Mouse (Mus musculus) intestine, embryonic 15.5 days (tissue): ENCODE data around the gene Pakap. TPM values are rescaled to one million over a fixed set of nuclear protein-coding genes. Genes with fewer than 3 reads are reported as not detected.

Experiments used
- ATAC-seq: fragments of 200-750 bp; cut with Nextera tagmentation; 2 replicates; pipeline ENCODE4 v1.8.0; 2017; ENCODE audit warnings: moderate TSS enrichment, moderate library complexity
- H3K27ac ChIP-seq: fragments of 300-500 bp; sonication (generic); 2 replicates; pipeline ENCODE4 v1.5.1; 2015; ENCODE audit warnings: mild to moderate bottlenecking, inconsistent platforms
- H3K27me3 ChIP-seq: fragments of 300-500 bp; sonication (generic); replicated peaks from 2 replicates; pipeline ENCODE4 v1.6.1; 2015; ENCODE audit warnings: inconsistent platforms
- H3K36me3 ChIP-seq: fragments of 300-500 bp; sonication (generic); 2 replicates; pipeline ENCODE4 v1.6.1; 2015; ENCODE audit warnings: inconsistent platforms
- H3K4me1 ChIP-seq: fragments of 300-500 bp; sonication (generic); replicated peaks from 2 replicates; pipeline ENCODE4 v1.6.1; 2015; ENCODE audit warnings: inconsistent platforms
- H3K4me2 ChIP-seq: fragments of 300-500 bp; sonication (generic); replicated peaks from 2 replicates; pipeline ENCODE4 v1.6.1; 2015; ENCODE audit warnings: mild to moderate bottlenecking, inconsistent platforms
- H3K4me3 ChIP-seq: fragments of 300-500 bp; sonication (generic); replicated peaks from 2 replicates; pipeline ENCODE4 v1.5.1; 2015; ENCODE audit warnings: inconsistent platforms
- H3K9ac ChIP-seq: fragments of 300-500 bp; sonication (generic); 2 replicates; pipeline ENCODE4 v1.6.1; 2015; ENCODE audit warnings: inconsistent platforms
- H3K9me3 ChIP-seq: fragments of 300-500 bp; sonication (generic); 2 replicates; pipeline ENCODE4 v1.6.1; 2016; ENCODE audit warnings: inconsistent platforms
- WGBS: fragments of 180-500 bp; shearing (Covaris S2); methylation state at CpG from one replicate; pipeline ENCODE4 v1.1.7; 2015; 5-methylcytosine and 5-hydroxymethylcytosine counted together
- polyA plus RNA-seq: library from polyadenylated mRNA; unstranded; fragments of >200 nt; fragmentation: Nextera tagmentation; extraction: Ambion mirVana; gene quantifications from 2 replicates; pipeline ENCODE4 v1.2.1, GENCODE M21; 2015

The Pakap gene
- polyA plus RNA-seq, 1 experiment from 2014 or later: 25.9 TPM

GRCm38 (mm10) chr4:57704575-57704974 lies 136.6 kb downstream of the Pakap start:
- Histone ChIP-seq H3K36me3 (no peaks in the 10 kb centered on the region), H3K4me2 (no peak overlapping the region), H3K27ac (no peak overlapping the region), H3K9me3 (no peaks in the 10 kb centered on the region), H3K4me1 (no peaks in the 10 kb centered on the region), H3K4me3 (no peak overlapping the region), H3K27me3 (no peaks in the 10 kb centered on the region), H3K9ac (no peak overlapping the region)
- ATAC-seq: no peak
- 92% methylated on average over 7 of the region's 7 CpGs for WGBS

- no peaks in the 10 kb centered on the region for H3K36me3 ChIP-seq
- no peak overlapping the region for H3K4me2 ChIP-seq
- no peaks in the 10 kb centered on the region for H3K27me3 ChIP-seq
- no peak overlapping the region for H3K27ac ChIP-seq
- no peaks in the 10 kb centered on the region for H3K9me3 ChIP-seq
- no peak overlapping the region for H3K9ac ChIP-seq
- ATAC-seq: no peak
- no peaks in the 10 kb centered on the region for H3K4me1 ChIP-seq
- H3K4me3 ChIP-seq: no peak overlapping the region
These were observed 147.9 kb downstream of the Pakap start for GRCm38 (mm10) chr4:57715849-57716248.

GRCm38 (mm10) chr4:57716735-57717134 lies 148.8 kb downstream of the Pakap start:
- no peak overlapping the region for H3K27ac ChIP-seq
- ATAC-seq: no peak

GRCm38 (mm10) chr4:57717354-57717753 lies 149.4 kb downstream of the Pakap start, which contains the start of gene Akap2:
Gene Akap2 (plus strand): TSS chr4:57717657.
- Histone ChIP-seq H3K4me3 (no peak within 1 kb of the TSS), H3K27ac (no peak within 1 kb of the TSS), H3K4me2 (no peak within 1 kb of the TSS), H3K9ac (no peak within 1 kb of the TSS), H3K27me3 (no peaks in the 10 kb centered on the region), H3K4me1 (no peaks in the 10 kb centered on the region), H3K9me3 (no peaks in the 10 kb centered on the region), H3K36me3 (no peaks in the 10 kb centered on the region)
- ATAC-seq: no peak
- WGBS: 79% methylated on average over 9 of the region's 9 CpGs

More at GRCm38 (mm10) chr4:57716735-57717134, 148.8 kb downstream of the Pakap start:
- Histone ChIP-seq H3K4me2 (no peak overlapping the region), H3K4me3 (no peak overlapping the region), H3K27me3 (no peaks in the 10 kb centered on the region), H3K36me3 (no peaks in the 10 kb centered on the region), H3K9me3 (no peaks in the 10 kb centered on the region), H3K9ac (no peak overlapping the region), H3K4me1 (no peaks in the 10 kb centered on the region)
- 27% methylated on average over 4 of the region's 4 CpGs for WGBS

- Histone ChIP-seq H3K4me3 (no peak overlapping the region), H3K4me1 (no peaks in the 10 kb centered on the region), H3K36me3 (no peaks in the 10 kb centered on the region), H3K4me2 (no peak overlapping the region), H3K9me3 (no peaks in the 10 kb centered on the region), H3K9ac (no peak overlapping the region), H3K27me3 (no peaks in the 10 kb centered on the region), H3K27ac (no peak overlapping the region)
- ATAC-seq: no peak
- 83% methylated on average over 1 of the region's 1 CpGs for WGBS
These were observed 151.4 kb downstream of the Pakap start for GRCm38 (mm10) chr4:57719370-57719769.

GRCm38 (mm10) chr4:57720869-57721361 lies 152.9 kb downstream of the Pakap start:
- Histone ChIP-seq H3K27me3 (no peaks in the 10 kb centered on the region), H3K4me3 (no peak overlapping the region), H3K4me1 (no peaks in the 10 kb centered on the region), H3K27ac (no peak overlapping the region), H3K36me3 (no peaks in the 10 kb centered on the region), H3K9ac (no peak overlapping the region), H3K4me2 (no peak overlapping the region), H3K9me3 (no peaks in the 10 kb centered on the region)
- WGBS: 40% methylated on average over 7 of the region's 7 CpGs
- no peak for ATAC-seq

- no peaks in the 10 kb centered on the region for H3K36me3 ChIP-seq
- no peak overlapping the region for H3K4me2 ChIP-seq
- no peaks in the 10 kb centered on the region for H3K4me1 ChIP-seq
- no peak overlapping the region for H3K4me3 ChIP-seq
- no peak for ATAC-seq
- H3K27me3 ChIP-seq: no peaks in the 10 kb centered on the region
- no peaks in the 10 kb centered on the region for H3K9me3 ChIP-seq
- 80% methylated on average over 4 of the region's 4 CpGs for WGBS
- H3K9ac ChIP-seq: no peak overlapping the region
- H3K27ac ChIP-seq: no peak overlapping the region
These were observed 154.3 kb downstream of the Pakap start for GRCm38 (mm10) chr4:57722296-57722695.

GRCm38 (mm10) chr4:57723659-57724058 lies 155.7 kb downstream of the Pakap start:
- H3K9ac ChIP-seq: no peak overlapping the region
- no peaks in the 10 kb centered on the region for H3K27me3 ChIP-seq
- 64% methylated on average over 2 of the region's 2 CpGs for WGBS
- no peaks in the 10 kb centered on the region for H3K9me3 ChIP-seq
- no peaks in the 10 kb centered on the region for H3K4me1 ChIP-seq
- H3K4me3 ChIP-seq: no peak overlapping the region
- no peak overlapping the region for H3K4me2 ChIP-seq
- no peak overlapping the region for H3K27ac ChIP-seq
- no peak for ATAC-seq
- H3K36me3 ChIP-seq: no peaks in the 10 kb centered on the region

- no peaks in the 10 kb centered on the region for H3K36me3 ChIP-seq
- no peaks in the 10 kb centered on the region for H3K4me1 ChIP-seq
- ATAC-seq: no peak
- H3K4me3 ChIP-seq: no peak overlapping the region
- H3K9ac ChIP-seq: no peak overlapping the region
- WGBS: 67% methylated on average over 1 of the region's 1 CpGs
- no peaks in the 10 kb centered on the region for H3K9me3 ChIP-seq
- no peak overlapping the region for H3K27ac ChIP-seq
- H3K4me2 ChIP-seq: no peak overlapping the region
- no peaks in the 10 kb centered on the region for H3K27me3 ChIP-seq
These were observed 157.6 kb downstream of the Pakap start for GRCm38 (mm10) chr4:57725569-57725968.

GRCm38 (mm10) chr4:57728611-57729183 lies 160.7 kb downstream of the Pakap start:
- Histone ChIP-seq H3K36me3 (no peaks in the 10 kb centered on the region), H3K4me1 (no peaks in the 10 kb centered on the region), H3K9ac (no peak overlapping the region), H3K4me3 (no peak overlapping the region), H3K27ac (no peak overlapping the region), H3K9me3 (no peaks in the 10 kb centered on the region), H3K4me2 (no peak overlapping the region), H3K27me3 (no peaks in the 10 kb centered on the region)
- no peak for ATAC-seq
- WGBS: 84% methylated on average over 4 of the region's 4 CpGs

GRCm38 (mm10) chr4:57730047-57730446 lies 162.1 kb downstream of the Pakap start:
- Histone ChIP-seq H3K36me3 (no peaks in the 10 kb centered on the region), H3K9me3 (no peaks in the 10 kb centered on the region), H3K4me2 (no peak overlapping the region), H3K27me3 (no peaks in the 10 kb centered on the region), H3K4me1 (no peaks in the 10 kb centered on the region), H3K4me3 (no peak overlapping the region), H3K27ac (no peak overlapping the region), H3K9ac (no peak overlapping the region)
- no peak for ATAC-seq
- WGBS: 87% methylated on average over 6 of the region's 6 CpGs

- Histone ChIP-seq H3K36me3 (no peaks in the 10 kb centered on the region), H3K4me3 (no peak overlapping the region), H3K9ac (no peak overlapping the region), H3K27me3 (no peaks in the 10 kb centered on the region), H3K4me1 (no peaks in the 10 kb centered on the region), H3K9me3 (no peaks in the 10 kb centered on the region), H3K27ac (no peak overlapping the region), H3K4me2 (no peak overlapping the region)
- ATAC-seq: no peak
- 77% methylated on average over 11 of the region's 11 CpGs for WGBS
These were observed 163.0 kb downstream of the Pakap start for GRCm38 (mm10) chr4:57730801-57731598.

GRCm38 (mm10) chr4:57732351-57732750 lies 164.4 kb downstream of the Pakap start:
- Histone ChIP-seq H3K27ac (no peak overlapping the region), H3K36me3 (no peaks in the 10 kb centered on the region), H3K4me1 (no peaks in the 10 kb centered on the region), H3K27me3 (no peaks in the 10 kb centered on the region), H3K4me2 (no peak overlapping the region), H3K4me3 (no peak overlapping the region), H3K9me3 (no peaks in the 10 kb centered on the region), H3K9ac (no peak overlapping the region)
- no peak for ATAC-seq
- WGBS: 77% methylated on average over 5 of the region's 5 CpGs
